Mouse (Mus musculus): ENCODE results near the gene Cd300lg. TPM values are rescaled to one million over a fixed set of nuclear protein-coding genes. Genes with fewer than 3 reads are reported as not detected.

Gene Cd300lg
- total RNA-seq, 2 experiments from 2014 or later: 44.1 to 53.0 TPM

GRCm38 (mm10) chr11:102096887-102097391 is 55.6 kb downstream of the Cd300lg start:
- DNase-seq: peak; percentile 85

- no peak for DNase-seq
Measured at GRCm38 (mm10) chr11:102101219-102101618, 59.9 kb downstream of the Cd300lg start, which contains the start of gene Ppy. TSS of gene Ppy (minus strand) at chr11:102101319.

GRCm38 (mm10) chr11:102102485-102103258 is 61.4 kb downstream of the Cd300lg start:
- DNase-seq: peak; percentile 83

Other genes with a start within 250 kb of the Cd300lg start
- gene Meox1, start 147.1 kb upstream of the Cd300lg start, total RNA-seq (2021): 10 to 100 TPM; 10.1 to 11.0 TPM
- 1 to 10 TPM in 1 of 2 experiments, not detected in 1; 3.0 TPM for gene Sost, start 74.5 kb upstream of the Cd300lg start, total RNA-seq (2021)
- gene Cfap97d1, start 57.2 kb upstream of the Cd300lg start, total RNA-seq (2021): not detected
- 10 to 100 TPM; 93.3 to 96.3 TPM for gene Dusp3, start 54.5 kb upstream of the Cd300lg start, total RNA-seq (2021)
- gene Mpp3, start 13.0 kb upstream of the Cd300lg start, total RNA-seq (2021): 10 to 100 TPM; 11.8 to 16.0 TPM
- 10 to 100 TPM in 1 of 2 experiments, 1 to 10 TPM in 1; 8.7 to 10.3 TPM for gene Mpp2, start 47.0 kb downstream of the Cd300lg start, total RNA-seq (2021)
- gene Ppy, start 59.8 kb downstream of the Cd300lg start, total RNA-seq (2021): not detected
- not detected for gene Pyy, start 66.3 kb downstream of the Cd300lg start, total RNA-seq (2021)
- gene Nags, start 104.0 kb downstream of the Cd300lg start, total RNA-seq (2021): 1 to 10 TPM; 2.4 to 6.6 TPM
- 10 to 100 TPM; 13.9 to 14.8 TPM for gene Tmem101, start 114.9 kb downstream of the Cd300lg start, total RNA-seq (2021)
- gene Lsm12, start 143.8 kb downstream of the Cd300lg start, total RNA-seq (2021): 10 to 100 TPM; 77.5 to 80.8 TPM
- gene G6pc3, start 148.1 kb downstream of the Cd300lg start, total RNA-seq (2021): 10 to 100 TPM; 72.3 to 74.7 TPM
- 100 to 1,000 TPM in 1 of 2 experiments, 10 to 100 TPM in 1; 84.4 to 113 TPM for gene Hdac5, start 188.7 kb downstream of the Cd300lg start, total RNA-seq (2021)
- 1 to 10 TPM; 1.9 to 4.5 TPM for gene BC030867, start 207.4 kb downstream of the Cd300lg start, total RNA-seq (2021)
- gene Asb16, start 227.2 kb downstream of the Cd300lg start, total RNA-seq (2021): 1 to 10 TPM; 1.1 to 2.6 TPM
- 10 to 100 TPM; 36.6 to 41.1 TPM for gene Tmub2, start 243.4 kb downstream of the Cd300lg start, total RNA-seq (2021)

Measured in adrenal gland, postnatal 10 days (tissue).